Mouse (Mus musculus): Measurements from ENCODE around the gene Plod1. TPM values are rescaled to one million over a fixed set of nuclear protein-coding genes. Genes with fewer than 3 reads are reported as not detected.

Gene Plod1
- polyA plus RNA-seq, 1 experiment from 2014 or later = 40.9 TPM

- ATAC-seq (ENCODE audit: insufficient number of reproducible peaks, low FRiP score, low TSS enrichment, low read depth) = no peak
- WGBS = 73% methylated on average over 7 of the region's 7 CpGs
Observed at GRCm38 (mm10) chr4:147965712-147966111, 29.1 kb upstream of the Plod1 start.

GRCm38 (mm10) chr4:147963623-147964022 lies 27.1 kb upstream of the Plod1 start:
- H3K36me3 ChIP-seq (ENCODE audit: control insufficient read depth, insufficient read depth, low read length) = no peaks in the 10 kb centered on the region

More at GRCm38 (mm10) chr4:147965712-147966111, 29.1 kb upstream of the Plod1 start:
- Histone ChIP-seq H3K4me1 (ENCODE audit: control insufficient read depth, insufficient read depth, low read length) (no peaks in the 10 kb centered on the region), H3K9me3 (ENCODE audit: control insufficient read depth, low read length) (no peaks in the 10 kb centered on the region), H3K9ac (ENCODE audit: low read length) (no peak overlapping the region), H3K4me3 (ENCODE audit: low read depth, low read length) (no peak overlapping the region), H3K27me3 (ENCODE audit: control insufficient read depth, insufficient read depth, low read length) (no peaks in the 10 kb centered on the region), H3K4me2 (ENCODE audit: low read depth, severe bottlenecking) (no peak overlapping the region), H3K36me3 (ENCODE audit: control insufficient read depth, insufficient read depth, low read length) (no peaks in the 10 kb centered on the region), H3K27ac (replicated peaks; ENCODE audit: low read depth, low read length) (no peak overlapping the region)
- no peak for DNase-seq (ENCODE audit: low spot score)

GRCm38 (mm10) chr4:147962781-147963180 lies 26.2 kb upstream of the Plod1 start:
- ATAC-seq (ENCODE audit: insufficient number of reproducible peaks, low FRiP score, low TSS enrichment, low read depth) (no peak), DNase-seq (ENCODE audit: low spot score) (no peak)
- H3K9ac ChIP-seq (ENCODE audit: low read length) = no peak overlapping the region
- no peaks in the 10 kb centered on the region for H3K27me3 ChIP-seq (ENCODE audit: control insufficient read depth, insufficient read depth, low read length)
- no peak overlapping the region for H3K4me2 ChIP-seq (ENCODE audit: low read depth, severe bottlenecking)
- no peaks in the 10 kb centered on the region for H3K36me3 ChIP-seq (ENCODE audit: control insufficient read depth, insufficient read depth, low read length)
- H3K4me1 ChIP-seq (ENCODE audit: control insufficient read depth, insufficient read depth, low read length) = no peaks in the 10 kb centered on the region
- 64% methylated on average over 6 of the region's 6 CpGs for WGBS
- no peak overlapping the region for H3K27ac ChIP-seq (replicated peaks; ENCODE audit: low read depth, low read length)
- H3K9me3 ChIP-seq (ENCODE audit: control insufficient read depth, low read length) = no peaks in the 10 kb centered on the region
- H3K4me3 ChIP-seq (ENCODE audit: low read depth, low read length) = no peak overlapping the region

More at GRCm38 (mm10) chr4:147963623-147964022, 27.1 kb upstream of the Plod1 start:
- ATAC-seq (ENCODE audit: insufficient number of reproducible peaks, low FRiP score, low TSS enrichment, low read depth) (no peak), DNase-seq (ENCODE audit: low spot score) (no peak)
- no peak overlapping the region for H3K27ac ChIP-seq (replicated peaks; ENCODE audit: low read depth, low read length)
- no peaks in the 10 kb centered on the region for H3K27me3 ChIP-seq (ENCODE audit: control insufficient read depth, insufficient read depth, low read length)
- 88% methylated on average over 15 of the region's 15 CpGs for whole genome bisulfite sequencing
- H3K4me2 ChIP-seq (ENCODE audit: low read depth, severe bottlenecking) = no peak overlapping the region
- H3K4me3 ChIP-seq (ENCODE audit: low read depth, low read length) = no peak overlapping the region
- no peak overlapping the region for H3K9ac ChIP-seq (ENCODE audit: low read length)
- no peaks in the 10 kb centered on the region for H3K9me3 ChIP-seq (ENCODE audit: control insufficient read depth, low read length)
- H3K4me1 ChIP-seq (ENCODE audit: control insufficient read depth, insufficient read depth, low read length) = no peaks in the 10 kb centered on the region

- Histone ChIP-seq H3K27ac (replicated peaks; ENCODE audit: low read depth, low read length) (no peak overlapping the region), H3K4me2 (ENCODE audit: low read depth, severe bottlenecking) (no peak overlapping the region), H3K4me3 (ENCODE audit: low read depth, low read length) (no peak overlapping the region), H3K4me1 (ENCODE audit: control insufficient read depth, insufficient read depth, low read length) (no peaks in the 10 kb centered on the region), H3K36me3 (ENCODE audit: control insufficient read depth, insufficient read depth, low read length) (no peaks in the 10 kb centered on the region), H3K9me3 (ENCODE audit: control insufficient read depth, low read length) (no peaks in the 10 kb centered on the region), H3K9ac (ENCODE audit: low read length) (no peak overlapping the region), H3K27me3 (ENCODE audit: control insufficient read depth, insufficient read depth, low read length) (no peaks in the 10 kb centered on the region)
- peak; percentile 77 for DNase-seq (ENCODE audit: low spot score)
- peak; percentile 26; the same call in 1 of the 2 replicates for ATAC-seq (ENCODE audit: insufficient number of reproducible peaks, low FRiP score, low TSS enrichment, low read depth)
- WGBS = 44% methylated on average over 6 of the region's 6 CpGs
Observed at GRCm38 (mm10) chr4:147959881-147960831, 23.6 kb upstream of the Plod1 start.

GRCm38 (mm10) chr4:147957141-147957540 lies 20.6 kb upstream of the Plod1 start:
- DNase-seq (ENCODE audit: low spot score) (peak; percentile 80), ATAC-seq (ENCODE audit: insufficient number of reproducible peaks, low FRiP score, low TSS enrichment, low read depth) (no peak)
- no peaks in the 10 kb centered on the region for H3K4me1 ChIP-seq (ENCODE audit: control insufficient read depth, insufficient read depth, low read length)
- no peak overlapping the region for H3K4me3 ChIP-seq (ENCODE audit: low read depth, low read length)
- H3K4me2 ChIP-seq (ENCODE audit: low read depth, severe bottlenecking) = no peak overlapping the region
- H3K27me3 ChIP-seq (ENCODE audit: control insufficient read depth, insufficient read depth, low read length) = no peaks in the 10 kb centered on the region
- 44% methylated on average over 11 of the region's 11 CpGs for WGBS
- no peaks in the 10 kb centered on the region for H3K36me3 ChIP-seq (ENCODE audit: control insufficient read depth, insufficient read depth, low read length)
- H3K27ac ChIP-seq (replicated peaks; ENCODE audit: low read depth, low read length) = no peak overlapping the region
- no peak overlapping the region for H3K9ac ChIP-seq (ENCODE audit: low read length)
- H3K9me3 ChIP-seq (ENCODE audit: control insufficient read depth, low read length) = no peaks in the 10 kb centered on the region

GRCm38 (mm10) chr4:147953590-147953989 lies 17.0 kb upstream of the Plod1 start:
- no peaks in the 10 kb centered on the region for H3K4me1 ChIP-seq (ENCODE audit: control insufficient read depth, insufficient read depth, low read length)
- H3K9ac ChIP-seq (ENCODE audit: low read length) = no peak overlapping the region
- H3K27me3 ChIP-seq (ENCODE audit: control insufficient read depth, insufficient read depth, low read length) = no peaks in the 10 kb centered on the region
- H3K4me2 ChIP-seq (ENCODE audit: low read depth, severe bottlenecking) = no peak overlapping the region
- no peaks in the 10 kb centered on the region; the same call in 1 of the 2 replicates for H3K36me3 ChIP-seq (ENCODE audit: control insufficient read depth, insufficient read depth, low read length)
- no peak for DNase-seq (ENCODE audit: low spot score)
- ATAC-seq (ENCODE audit: insufficient number of reproducible peaks, low FRiP score, low TSS enrichment, low read depth) = no peak
- H3K4me3 ChIP-seq (ENCODE audit: low read depth, low read length) = no peak overlapping the region
- 13% methylated on average over 4 of the region's 4 CpGs for WGBS
- no peaks in the 10 kb centered on the region for H3K9me3 ChIP-seq (ENCODE audit: control insufficient read depth, low read length)
- no peak overlapping the region for H3K27ac ChIP-seq (replicated peaks; ENCODE audit: low read depth, low read length)

GRCm38 (mm10) chr4:147947511-147947910 lies 10.9 kb upstream of the Plod1 start:
- H3K27me3 ChIP-seq (ENCODE audit: control insufficient read depth, insufficient read depth, low read length) = no peaks in the 10 kb centered on the region
- no peaks in the 10 kb centered on the region for H3K4me1 ChIP-seq (ENCODE audit: control insufficient read depth, insufficient read depth, low read length)
- H3K4me3 ChIP-seq (ENCODE audit: low read depth, low read length) = no peak overlapping the region
- no peak overlapping the region for H3K27ac ChIP-seq (replicated peaks; ENCODE audit: low read depth, low read length)
- H3K4me2 ChIP-seq (ENCODE audit: low read depth, severe bottlenecking) = no peak overlapping the region
- H3K9me3 ChIP-seq (ENCODE audit: control insufficient read depth, low read length) = no peaks in the 10 kb centered on the region
- DNase-seq (ENCODE audit: low spot score) = no peak
- 80% methylated on average over 1 of the region's 2 CpGs for WGBS
- H3K36me3 ChIP-seq (ENCODE audit: control insufficient read depth, insufficient read depth, low read length) = peaks cover 34% of the 10 kb centered on the region
- no peak for ATAC-seq (ENCODE audit: insufficient number of reproducible peaks, low FRiP score, low TSS enrichment, low read depth)
- H3K9ac ChIP-seq (ENCODE audit: low read length) = no peak overlapping the region

GRCm38 (mm10) chr4:147943005-147943404 lies 6.4 kb upstream of the Plod1 start:
- 100% methylated on average over 1 of the region's 1 CpGs for WGBS
- DNase-seq (ENCODE audit: low spot score) = no peak
- Histone ChIP-seq H3K27ac (replicated peaks; ENCODE audit: low read depth, low read length) (no peak overlapping the region), H3K4me1 (ENCODE audit: control insufficient read depth, insufficient read depth, low read length) (peaks cover 15% of the 10 kb centered on the region), H3K4me3 (ENCODE audit: low read depth, low read length) (no peak overlapping the region), H3K36me3 (ENCODE audit: control insufficient read depth, insufficient read depth, low read length) (peaks cover 32% of the 10 kb centered on the region), H3K4me2 (ENCODE audit: low read depth, severe bottlenecking) (no peak overlapping the region), H3K9me3 (ENCODE audit: control insufficient read depth, low read length) (no peaks in the 10 kb centered on the region), H3K27me3 (ENCODE audit: control insufficient read depth, insufficient read depth, low read length) (no peaks in the 10 kb centered on the region), H3K9ac (ENCODE audit: low read length) (no peak overlapping the region)
- no peak for ATAC-seq (ENCODE audit: insufficient number of reproducible peaks, low FRiP score, low TSS enrichment, low read depth)

All from limb, embryonic 11.5 days (tissue).